Mouse (Mus musculus) kidney, adult 2 months (tissue): ENCODE data around the gene Usp31.

Experiments
- CTCF ChIP-seq: fragments of 200-500 bp; conservative IDR thresholded peaks from 2 replicates; pipeline ENCODE4 v1.5.1; 2011; ENCODE audit warnings: low read depth, mild to moderate bottlenecking, control low read depth, low read length, moderate library complexity, mixed read lengths; ENCODE audit not compliant: insufficient read depth, insufficient read length
- POLR2A ChIP-seq: fragments of 200-500 bp; IDR thresholded peaks from one replicate; pipeline ENCODE4 v1.6.1; 2011; ENCODE audit warnings: low read depth, low read length, control low read depth

- TF ChIP-seq CTCF, result no peak
- no peak for TF ChIP-seq POLR2A
These were observed 48.2 kb downstream of the Usp31 start for GRCm38 (mm10) chr7:121658866-121659265.
